ENCODE assay signal across 23 mouse cellular contexts in genomic region chr9:60262515-60263140, GRCm38 (mm10).
A peak's percentile ranks its signal among the peaks of the same experiment; 100 is the strongest.
DNase-seq lines count a peak whose midpoint lies in the region; ATAC-seq lines count a peak whose summit lies in the region.
"Had no signal": no experiment of that assay in that cellular context is flagged by ENCODE, and none has a peak within 500 bp of the region (broad histone marks: within the 10 kb centered on the region; RNA-seq: fewer than 3 reads in every experiment).

No protein-coding gene starts in this region.

- peak; percentile 74 for ATAC-seq in common myeloid progenitor, adult 5-6 weeks (replicated peaks; ENCODE audit: low read depth, poor library complexity, severe bottlenecking)
- ATAC-seq in liver, embryonic 13.5 days (ENCODE audit: low read depth), result peak; percentile 86
- no peak for ATAC-seq in kidney, embryonic 14.5 days (ENCODE audit: low FRiP score, low TSS enrichment)
- ATAC-seq: CD4-positive, CD25-positive, alpha-beta regulatory T cell, adult 4 months; forebrain, postnatal 0 days; hindbrain, embryonic 16.5 days; lung, postnatal 0 days had no signal

- no peak overlapping the region for H3K4me3 ChIP-seq in liver, embryonic 13.5 days (replicated peaks)
- no peak overlapping the region for H3K4me3 ChIP-seq in kidney, embryonic 14.5 days (ENCODE audit: low read length)
- H3K4me3 ChIP-seq: embryonic facial prominence, embryonic 12.5 days; gastrocnemius, adult 2 months; heart, embryonic 13.5 days; layer of hippocampus, adult 2 months; limb, embryonic 15.5 days; neural tube, embryonic 12.5 days had no signal

- no peaks in the 10 kb centered on the region for H3K27me3 ChIP-seq in liver, embryonic 13.5 days
- H3K27me3 ChIP-seq in kidney, embryonic 14.5 days (ENCODE audit: control insufficient read depth, insufficient read depth, low read length), result no peaks in the 10 kb centered on the region
- H3K27me3 ChIP-seq: embryonic facial prominence, embryonic 12.5 days; heart, embryonic 13.5 days; limb, embryonic 15.5 days; neural tube, embryonic 12.5 days had no signal

- peaks cover 44% of the 10 kb centered on the region for H3K4me1 ChIP-seq in liver, embryonic 13.5 days (replicated peaks)
- peaks cover 9% of the 10 kb centered on the region for H3K4me1 ChIP-seq in kidney, embryonic 14.5 days (ENCODE audit: control insufficient read depth, insufficient read depth, low read length)

- DNase-seq in 3T3-L1 (ENCODE audit: low read depth, low spot score) (peak; percentile 39), 416B (ENCODE audit: low read depth) (peak; percentile 67)
- peak; percentile 38 for DNase-seq in liver, embryonic 13.5 days
- no peak for DNase-seq in thymus, postnatal 25 days
- no peak for DNase-seq in cerebellum, postnatal 14 days
- DNase-seq in thymus, postnatal 14 days, result no peak
- DNase-seq: adrenal gland, adult 2 months; cerebellum, adult 9-10 months; forebrain, postnatal 0 days; gastrocnemius, adult 2 months; kidney, adult 11 months had no signal

- WGBS in liver, embryonic 13.5 days (ENCODE audit: insufficient replicate concordance), result 24% methylated on average over 6 of the region's 6 CpGs
- 71% methylated on average over 6 of the region's 6 CpGs for WGBS in kidney, embryonic 14.5 days

- H3K9me3 ChIP-seq in liver, embryonic 13.5 days (replicated peaks), result no peaks in the 10 kb centered on the region
- no peaks in the 10 kb centered on the region for H3K9me3 ChIP-seq in kidney, embryonic 14.5 days (ENCODE audit: control insufficient read depth, low read length)
- H3K9me3 ChIP-seq: embryonic facial prominence, embryonic 12.5 days; heart, embryonic 13.5 days; limb, embryonic 15.5 days; neural tube, embryonic 12.5 days had no signal

- no peaks in the 10 kb centered on the region for H3K36me3 ChIP-seq in liver, embryonic 13.5 days
- no peaks in the 10 kb centered on the region for H3K36me3 ChIP-seq in kidney, embryonic 14.5 days (ENCODE audit: control insufficient read depth, insufficient read depth, low read length)
- H3K36me3 ChIP-seq: embryonic facial prominence, embryonic 12.5 days; heart, embryonic 13.5 days; limb, embryonic 15.5 days; neural tube, embryonic 12.5 days had no signal

- no peak overlapping the region; the same call in 1 of the 2 replicates for H3K9ac ChIP-seq in liver, embryonic 13.5 days
- H3K9ac ChIP-seq in kidney, embryonic 14.5 days (ENCODE audit: low read depth, low read length), result no peak overlapping the region
- H3K9ac ChIP-seq: embryonic facial prominence, embryonic 12.5 days; forebrain, postnatal 0 days; heart, embryonic 13.5 days; limb, embryonic 15.5 days; neural tube, embryonic 12.5 days had no signal

- peak overlapping the region; percentile 26 for H3K27ac ChIP-seq in liver, embryonic 13.5 days
- no peak overlapping the region for H3K27ac ChIP-seq in kidney, embryonic 14.5 days (ENCODE audit: low read depth, low read length)
- H3K27ac ChIP-seq: embryonic facial prominence, embryonic 12.5 days; gastrocnemius, adult 2 months; heart, embryonic 13.5 days; kidney, postnatal 0 days; layer of hippocampus, adult 2 months; limb, embryonic 15.5 days; neural tube, embryonic 12.5 days had no signal

- H3K4me2 ChIP-seq in liver, embryonic 13.5 days, result peak overlapping the region; percentile 22
- no peak overlapping the region for H3K4me2 ChIP-seq in kidney, embryonic 14.5 days (replicated peaks; ENCODE audit: low read depth, low read length)
- H3K4me2 ChIP-seq: embryonic facial prominence, embryonic 12.5 days; heart, embryonic 13.5 days; limb, embryonic 15.5 days; midbrain, embryonic 11.5 days; neural tube, embryonic 12.5 days had no signal

Comparison
In these comparisons a context has a peak if more than half of its experiments do, and no peak if none do; other contexts are left out.
1. DNase-seq: peak in 3T3-L1 (single experiment), 416B (single experiment) and liver, embryonic 13.5 days (single experiment); none in thymus, postnatal 25 days (single experiment), cerebellum, postnatal 14 days (0 of 2) and thymus, postnatal 14 days (single experiment).